Mouse (Mus musculus) hindbrain, embryonic 12.5 days (tissue): ENCODE results near the gene Cdc42se2. TPM values are rescaled to one million over a fixed set of nuclear protein-coding genes. Genes with fewer than 3 reads are reported as not detected.

ENCODE experiments used
- ATAC-seq: fragments of 200-750 bp; cut with Nextera tagmentation; 2 replicates; pipeline ENCODE4 v1.8.0; 2017; ENCODE audit warnings: moderate TSS enrichment; ENCODE audit not compliant: low FRiP score
- H3K27ac ChIP-seq: fragments of 300-500 bp; sonication (generic); 2 replicates; pipeline ENCODE4 v1.5.1; 2016; ENCODE audit warnings: mild to moderate bottlenecking
- H3K27me3 ChIP-seq: fragments of 300-500 bp; sonication (generic); 2 replicates; pipeline ENCODE4 v1.6.1; 2016; ENCODE audit warnings: mild to moderate bottlenecking
- H3K36me3 ChIP-seq: fragments of 300-500 bp; sonication (generic); 2 replicates; pipeline ENCODE4 v1.6.1; 2016; ENCODE audit warnings: mild to moderate bottlenecking
- H3K4me1 ChIP-seq: fragments of 300-500 bp; sonication (generic); 2 replicates; pipeline ENCODE4 v1.6.1; 2016
- H3K4me2 ChIP-seq: fragments of 300-500 bp; sonication (generic); replicated peaks from 2 replicates; pipeline ENCODE4 v1.6.1; 2016; ENCODE audit warnings: mild to moderate bottlenecking
- H3K4me3 ChIP-seq: fragments of 300-500 bp; sonication (generic); 2 replicates; pipeline ENCODE4 v1.5.1; 2016; ENCODE audit warnings: mild to moderate bottlenecking
- H3K9ac ChIP-seq: fragments of 300-500 bp; sonication (generic); 2 replicates; pipeline ENCODE4 v1.6.1; 2016; ENCODE audit warnings: mild to moderate bottlenecking, moderate library complexity
- H3K9me3 ChIP-seq: fragments of 300-500 bp; sonication (generic); replicated peaks from 2 replicates; pipeline ENCODE4 v1.6.1; 2016; ENCODE audit warnings: mild to moderate bottlenecking
- WGBS: fragments of 180-500 bp; shearing (Covaris S2); methylation state at CpG from one replicate; pipeline ENCODE4 v1.1.7; 2016; 5-methylcytosine and 5-hydroxymethylcytosine counted together
- polyA plus RNA-seq: library from polyadenylated mRNA; unstranded; fragments of >200 nt; fragmentation: Nextera tagmentation; extraction: Ambion mirVana; gene quantifications from 2 replicates; pipeline ENCODE4 v1.2.1, GENCODE M21; 2016

Gene Cdc42se2
- polyA plus RNA-seq = 198 and 205 TPM in 2 replicates

DNA sequence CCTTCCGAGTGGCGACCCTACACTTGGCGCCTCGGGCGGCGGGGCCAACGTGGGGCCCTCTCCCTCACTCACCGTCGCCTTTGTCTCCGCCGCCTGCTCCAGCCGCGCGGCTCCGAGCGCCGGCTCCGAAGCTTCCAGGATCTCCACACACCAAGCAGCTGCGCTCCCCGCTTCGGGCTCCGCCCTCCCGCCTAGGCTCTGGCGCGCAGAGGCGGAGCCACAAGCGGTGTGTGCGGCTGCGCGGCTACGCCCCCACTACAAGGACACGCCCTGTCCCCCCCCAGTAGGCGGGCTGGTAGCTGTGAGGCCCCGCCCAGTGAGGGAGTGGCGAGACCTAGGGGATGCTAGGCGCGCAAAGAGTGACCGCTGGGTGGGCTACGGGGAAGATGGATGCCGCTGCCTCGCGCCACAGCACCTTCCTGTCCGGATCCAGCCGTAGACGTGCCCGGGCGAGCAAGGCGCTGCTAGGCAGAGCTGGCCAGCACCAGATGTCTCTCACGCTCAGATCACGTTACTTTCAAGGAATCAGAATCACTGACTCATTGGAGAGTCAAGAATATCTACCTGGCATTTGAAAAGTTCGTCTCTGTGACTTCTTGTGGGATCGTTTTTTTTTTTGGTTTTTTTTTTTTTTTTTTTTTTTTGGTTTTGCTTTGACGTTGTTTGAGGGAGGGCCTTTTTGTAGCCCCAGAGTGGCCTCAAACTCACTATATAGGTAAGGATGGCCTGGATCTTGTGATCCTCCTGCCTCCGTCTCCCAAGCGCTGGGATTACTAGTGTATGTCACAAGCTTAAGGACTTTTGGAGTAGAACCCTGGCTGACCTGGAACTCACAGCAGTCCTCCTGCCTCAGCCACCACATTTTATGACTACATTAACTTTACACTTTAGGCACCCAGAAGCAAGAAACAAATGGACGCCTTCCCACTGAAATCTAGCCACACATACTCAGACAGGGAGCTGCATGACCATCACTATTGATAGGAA, at the start of gene Cdc42se2:
Gene Cdc42se2 (minus strand): TSS at position 188 of the 987 bp plus-strand sequence.
- Histone ChIP-seq H3K9me3 (no peaks in the 10 kb centered on the region), H3K36me3 (no peaks in the 10 kb centered on the region), H3K27me3 (no peaks in the 10 kb centered on the region), H3K4me3 (peak within 1 kb of the TSS; percentile 91), H3K4me1 (peaks cover 22% of the 10 kb centered on the region), H3K4me2 (peak within 1 kb of the TSS; percentile 61), H3K9ac (peak within 1 kb of the TSS; percentile 95), H3K27ac (peak within 1 kb of the TSS; percentile 99)
- 4% methylated on average over 56 of the region's 56 CpGs for WGBS
- peak; percentile 98 for ATAC-seq

DNA sequence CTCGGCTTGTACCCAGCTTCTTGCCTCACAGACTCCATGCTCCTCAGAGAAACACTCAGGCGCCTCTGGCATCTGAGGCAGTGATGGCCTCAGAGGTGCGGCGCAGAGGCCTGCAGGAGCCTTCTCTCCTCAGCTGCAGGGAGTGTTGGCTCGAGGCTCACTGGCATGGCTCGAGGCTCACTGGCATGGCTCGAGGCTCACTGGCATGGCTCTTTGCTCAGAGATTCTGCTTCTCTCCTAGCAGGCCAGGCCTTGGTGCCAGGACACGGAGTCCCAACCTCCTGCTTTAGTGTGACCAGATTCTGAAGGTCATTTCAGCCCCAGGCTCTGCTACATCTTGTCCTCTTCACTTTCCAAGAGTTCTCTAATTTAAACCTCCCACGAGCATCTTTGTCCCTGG, 48.6 kb upstream of the Cdc42se2 start:
- Histone ChIP-seq H3K27me3 (no peaks in the 10 kb centered on the region), H3K27ac (no peak overlapping the region), H3K4me2 (no peak overlapping the region), H3K4me1 (no peaks in the 10 kb centered on the region), H3K9ac (no peak overlapping the region), H3K4me3 (no peak overlapping the region), H3K9me3 (no peaks in the 10 kb centered on the region), H3K36me3 (0 out of 2 replicates have a peak, but pooled peaks cover 3% of the 10 kb centered on the region)
- 81% methylated on average over 9 of the region's 9 CpGs for WGBS
- no peak for ATAC-seq

DNA sequence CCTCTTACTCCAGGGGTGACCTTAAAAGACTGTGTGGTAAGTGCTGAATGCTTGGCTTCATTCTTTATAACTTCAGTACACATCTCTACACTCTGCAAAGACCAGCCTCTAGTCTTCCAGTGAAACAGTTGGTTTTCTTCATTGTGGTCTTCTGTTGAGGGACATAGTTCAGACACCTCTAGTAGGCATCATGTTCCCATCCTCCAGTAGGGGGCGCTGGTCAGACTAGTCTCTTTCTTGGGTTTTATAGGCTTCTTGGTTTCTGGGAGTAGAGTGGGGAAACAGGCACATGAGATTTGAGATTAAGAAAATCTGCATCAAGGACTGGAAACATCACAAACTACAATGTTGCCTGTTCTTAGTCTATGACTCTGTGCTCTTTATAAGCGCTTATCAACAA, 47.1 kb upstream of the Cdc42se2 start:
- Histone ChIP-seq H3K9me3 (no peaks in the 10 kb centered on the region), H3K4me2 (no peak overlapping the region), H3K4me1 (no peaks in the 10 kb centered on the region), H3K27ac (no peak overlapping the region), H3K36me3 (0 out of 2 replicates have a peak, but pooled peaks cover 1% of the 10 kb centered on the region), H3K27me3 (no peaks in the 10 kb centered on the region), H3K9ac (no peak overlapping the region), H3K4me3 (no peak overlapping the region)
- WGBS = 59% methylated on average over 2 of the region's 2 CpGs
- no peak for ATAC-seq

GRCm38 (mm10) chr11:54833833-54834232, 46.4 kb upstream of the Cdc42se2 start:
- Histone ChIP-seq H3K9me3 (no peaks in the 10 kb centered on the region), H3K9ac (no peak overlapping the region), H3K36me3 (no peaks in the 10 kb centered on the region), H3K27ac (no peak overlapping the region), H3K4me1 (no peaks in the 10 kb centered on the region), H3K27me3 (no peaks in the 10 kb centered on the region), H3K4me2 (no peak overlapping the region), H3K4me3 (no peak overlapping the region)
- ATAC-seq = no peak
- 92% methylated on average over 4 of the region's 4 CpGs for WGBS

DNA sequence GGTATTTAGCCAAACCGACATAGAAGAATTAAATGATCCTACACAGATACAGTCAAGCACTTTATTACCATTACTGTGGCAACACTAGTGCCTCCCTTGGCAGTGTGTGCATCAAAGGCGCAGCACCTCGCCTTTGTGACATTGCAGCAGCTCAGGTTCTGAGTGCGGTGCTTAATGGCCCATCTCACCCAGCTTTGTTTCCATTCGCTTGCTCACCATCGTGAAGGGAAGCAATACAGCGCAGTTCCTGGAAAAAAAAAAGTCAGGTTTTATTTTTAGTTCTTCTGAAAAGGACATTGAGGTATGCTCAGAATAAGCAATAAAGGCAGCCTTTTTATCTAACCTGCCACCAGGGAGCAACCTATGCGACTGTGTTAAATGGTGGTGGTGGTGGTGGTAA, 39.3 kb upstream of the Cdc42se2 start:
- WGBS = 88% methylated on average over 8 of the region's 8 CpGs
- Histone ChIP-seq H3K27me3 (no peaks in the 10 kb centered on the region), H3K36me3 (no peaks in the 10 kb centered on the region), H3K9ac (no peak overlapping the region), H3K4me3 (no peak overlapping the region), H3K9me3 (0 out of 2 replicates have a peak, but pooled peaks cover 4% of the 10 kb centered on the region), H3K4me1 (no peaks in the 10 kb centered on the region), H3K27ac (no peak overlapping the region), H3K4me2 (no peak overlapping the region)
- no peak for ATAC-seq

- Histone ChIP-seq H3K9ac (no peak overlapping the region), H3K36me3 (no peaks in the 10 kb centered on the region), H3K4me2 (no peak overlapping the region), H3K4me3 (no peak overlapping the region), H3K4me1 (0 out of 2 replicates have a peak, but pooled peaks cover under 1% of the 10 kb centered on the region), H3K9me3 (0 out of 2 replicates have a peak, but pooled peaks cover 4% of the 10 kb centered on the region), H3K27me3 (no peaks in the 10 kb centered on the region), H3K27ac (no peak overlapping the region)
- ATAC-seq = no peak
- WGBS = 86% methylated on average over 4 of the region's 4 CpGs
These were observed 38.3 kb upstream of the Cdc42se2 start for GRCm38 (mm10) chr11:54825774-54826173.

DNA sequence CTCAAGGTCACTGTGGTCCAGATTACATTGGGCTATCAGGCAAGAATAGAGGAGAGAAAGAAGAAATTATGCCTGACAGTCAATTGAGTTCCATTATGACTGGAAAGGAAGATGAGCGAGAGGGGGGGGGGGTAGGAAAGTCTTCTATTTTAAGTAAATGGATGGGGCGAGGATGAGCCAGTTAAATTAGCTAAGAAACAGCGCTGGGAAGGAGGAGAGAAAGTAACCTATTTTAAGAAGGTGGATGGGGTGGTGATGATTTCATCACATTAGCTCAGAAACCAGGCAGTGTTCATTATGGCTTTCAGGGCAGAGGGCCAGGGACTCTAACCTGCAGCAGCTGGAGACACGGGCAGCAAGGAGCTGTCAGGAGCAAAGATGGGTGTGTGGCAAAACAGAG, 36.0 kb upstream of the Cdc42se2 start:
- 89% methylated on average over 4 of the region's 4 CpGs for WGBS
- peaks cover 13% of the 10 kb centered on the region; the same call in 1 of the 2 replicates for H3K4me1 ChIP-seq
- H3K4me3 ChIP-seq = no peak overlapping the region
- no peak overlapping the region for H3K9ac ChIP-seq
- no peak overlapping the region for H3K4me2 ChIP-seq
- H3K36me3 ChIP-seq = no peaks in the 10 kb centered on the region
- H3K27ac ChIP-seq = no peak overlapping the region
- ATAC-seq = no peak
- H3K27me3 ChIP-seq = no peaks in the 10 kb centered on the region
- H3K9me3 ChIP-seq = 0 out of 2 replicates have a peak, but pooled peaks cover 4% of the 10 kb centered on the region

DNA sequence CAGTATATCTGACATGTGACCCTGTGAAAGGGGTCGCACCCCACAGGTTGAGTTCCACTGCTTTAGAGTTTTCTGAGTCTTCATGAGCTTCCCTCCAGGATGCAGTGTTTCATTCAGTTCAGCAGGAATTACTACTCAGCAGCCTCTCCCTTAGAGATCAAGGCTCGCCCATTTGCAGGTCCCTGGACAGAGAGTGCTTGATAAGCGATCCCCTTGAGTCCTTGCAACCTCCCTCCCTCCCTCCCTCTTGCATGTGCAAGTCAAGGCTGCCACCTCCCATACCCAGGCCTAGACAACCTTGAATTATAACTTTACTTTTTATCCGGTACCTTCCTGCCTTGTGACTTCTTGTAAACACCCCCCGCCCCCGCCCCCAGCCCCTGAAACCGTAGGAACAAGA, 32.0 kb upstream of the Cdc42se2 start:
- Histone ChIP-seq H3K4me2 (no peak overlapping the region), H3K27me3 (no peaks in the 10 kb centered on the region), H3K4me3 (no peak overlapping the region), H3K36me3 (no peaks in the 10 kb centered on the region), H3K9ac (no peak overlapping the region), H3K9me3 (0 out of 2 replicates have a peak, but pooled peaks cover 4% of the 10 kb centered on the region), H3K4me1 (peaks cover 19% of the 10 kb centered on the region), H3K27ac (no peak overlapping the region)
- WGBS = 66% methylated on average over 7 of the region's 7 CpGs
- ATAC-seq = no peak

- Histone ChIP-seq H3K27ac (no peak overlapping the region), H3K27me3 (no peaks in the 10 kb centered on the region), H3K4me3 (no peak overlapping the region), H3K9me3 (no peaks in the 10 kb centered on the region), H3K36me3 (no peaks in the 10 kb centered on the region), H3K4me2 (no peak overlapping the region), H3K4me1 (peaks cover 30% of the 10 kb centered on the region), H3K9ac (no peak overlapping the region)
- no peak for ATAC-seq
- WGBS = 71% methylated on average over 4 of the region's 4 CpGs
These were observed 30.0 kb upstream of the Cdc42se2 start for GRCm38 (mm10) chr11:54817449-54817848.

GRCm38 (mm10) chr11:54815659-54816058, 28.2 kb upstream of the Cdc42se2 start:
- Histone ChIP-seq H3K36me3 (no peaks in the 10 kb centered on the region), H3K4me2 (no peak overlapping the region), H3K27me3 (no peaks in the 10 kb centered on the region), H3K27ac (no peak overlapping the region), H3K9ac (no peak overlapping the region), H3K9me3 (no peaks in the 10 kb centered on the region), H3K4me3 (no peak overlapping the region), H3K4me1 (peaks cover 42% of the 10 kb centered on the region)
- ATAC-seq = no peak

DNA sequence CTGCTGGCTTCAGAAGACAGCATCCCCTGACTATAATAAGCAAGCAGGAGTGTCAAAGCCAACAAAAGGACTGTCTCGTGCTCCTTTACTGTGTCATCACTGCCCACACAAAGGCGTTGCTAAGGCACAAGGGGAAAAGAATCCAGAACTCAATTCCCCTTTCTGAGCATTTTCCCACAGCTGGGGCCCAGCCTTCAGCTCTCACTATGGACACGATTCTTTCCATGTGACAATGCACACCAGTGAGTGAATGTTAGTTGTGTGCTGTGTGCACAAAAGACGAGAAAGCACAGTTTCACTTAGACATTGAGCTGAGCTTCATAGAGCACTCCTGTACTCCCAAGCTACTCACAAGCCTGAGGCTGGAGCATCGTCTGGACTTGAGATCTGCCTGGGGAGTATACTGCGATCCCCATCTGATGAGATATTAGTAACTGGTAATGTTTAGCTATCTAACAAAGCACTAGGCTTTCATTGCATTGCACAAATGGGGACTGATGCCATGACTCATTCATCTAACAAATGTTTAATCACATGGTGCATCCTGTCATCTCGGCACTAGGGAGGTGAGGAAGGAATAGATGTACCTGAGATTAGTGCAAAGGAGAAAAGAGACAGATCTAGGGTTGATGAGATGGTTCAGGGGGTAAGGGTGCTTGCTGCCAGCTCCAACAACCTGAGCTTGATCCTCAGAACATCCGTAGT, 25.5 kb upstream of the Cdc42se2 start:
- no peaks in the 10 kb centered on the region for H3K36me3 ChIP-seq
- WGBS = 29% methylated on average over 8 of the region's 8 CpGs
- no peak overlapping the region for H3K4me2 ChIP-seq
- H3K27me3 ChIP-seq = no peaks in the 10 kb centered on the region
- peak overlapping the region; percentile 83 for H3K27ac ChIP-seq
- H3K9me3 ChIP-seq = no peaks in the 10 kb centered on the region
- ATAC-seq = peak; percentile 91
- H3K4me3 ChIP-seq = no peak overlapping the region
- peaks cover 32% of the 10 kb centered on the region for H3K4me1 ChIP-seq
- H3K9ac ChIP-seq = no peak overlapping the region

GRCm38 (mm10) chr11:54812314-54812713, 24.8 kb upstream of the Cdc42se2 start:
- 0 out of 2 replicates have a peak overlapping the region, but pooled peaks have one; percentile 2 for H3K4me2 ChIP-seq
- WGBS = 29% methylated on average over 4 of the region's 4 CpGs
- H3K27ac ChIP-seq = peak overlapping the region; percentile 83
- H3K36me3 ChIP-seq = no peaks in the 10 kb centered on the region
- H3K4me1 ChIP-seq = peaks cover 28% of the 10 kb centered on the region
- H3K9me3 ChIP-seq = no peaks in the 10 kb centered on the region
- no peak overlapping the region for H3K4me3 ChIP-seq
- ATAC-seq = peak; percentile 73; the same call in 1 of the 2 replicates
- H3K27me3 ChIP-seq = no peaks in the 10 kb centered on the region
- no peak overlapping the region for H3K9ac ChIP-seq
